Mouse (Mus musculus) intestine, postnatal 0 days (tissue): ENCODE results near the gene Tmem263. TPM values are rescaled to one million over a fixed set of nuclear protein-coding genes. Genes with fewer than 3 reads are reported as not detected.

Experiments
- ATAC-seq: fragments of 200-750 bp; cut with Nextera tagmentation; 2 replicates; pipeline ENCODE4 v1.8.0; 2017; ENCODE audit warnings: mild to moderate bottlenecking, moderate TSS enrichment, moderate library complexity
- H3K27ac ChIP-seq: fragments of 300-500 bp; sonication (generic); 2 replicates; pipeline ENCODE4 v1.5.1; 2014; ENCODE audit warnings: mild to moderate bottlenecking, low read depth, low read length, moderate library complexity
- H3K27me3 ChIP-seq: fragments of 300-500 bp; sonication (generic); replicated peaks from 2 replicates; pipeline ENCODE4 v1.6.1; 2014; ENCODE audit warnings: low read length, mixed read lengths; ENCODE audit not compliant: control insufficient read depth, insufficient read depth
- H3K36me3 ChIP-seq: fragments of 300-500 bp; sonication (generic); 2 replicates; pipeline ENCODE4 v1.6.1; 2014; ENCODE audit warnings: mild to moderate bottlenecking, moderate library complexity; ENCODE audit not compliant: control insufficient read depth, insufficient read depth
- H3K4me1 ChIP-seq: fragments of 300-500 bp; sonication (generic); replicated peaks from 2 replicates; pipeline ENCODE4 v1.6.1; 2014; ENCODE audit warnings: antibody characterized with exemption, low read length, mixed read lengths; ENCODE audit not compliant: control insufficient read depth, insufficient read depth
- H3K4me2 ChIP-seq: fragments of 300-500 bp; sonication (generic); replicated peaks from 2 replicates; pipeline ENCODE4 v1.6.1; 2014; ENCODE audit warnings: low read depth, mild to moderate bottlenecking, moderate library complexity
- H3K4me3 ChIP-seq: fragments of 300-500 bp; sonication (generic); 2 replicates; pipeline ENCODE4 v1.5.1; 2014; ENCODE audit warnings: low read depth, low read length
- H3K9ac ChIP-seq: fragments of 300-500 bp; sonication (generic); 2 replicates; pipeline ENCODE4 v1.6.1; 2014; ENCODE audit warnings: mild to moderate bottlenecking, low read depth, low read length
- H3K9me3 ChIP-seq: fragments of 300-500 bp; sonication (generic); 2 replicates; pipeline ENCODE4 v1.6.1; 2016; ENCODE audit warnings: mixed run types; ENCODE audit not compliant: control insufficient read depth
- CTCF ChIP-seq: sonication (generic); IDR thresholded peaks from 2 replicates; pipeline ENCODE4 v1.5.1; 2016; ENCODE audit warnings: low read depth, mild to moderate bottlenecking, control low read depth, antibody characterized with exemption, moderate library complexity
- WGBS: fragments of 180-500 bp; shearing (Covaris S2); extraction: QIAGEN DNeasy Blood & Tissue Kit; methylation state at CpG from one replicate; pipeline ENCODE4 v1.1.7; 2014; 5-methylcytosine and 5-hydroxymethylcytosine counted together
- polyA plus RNA-seq: library from polyadenylated mRNA; unstranded; fragments of >200 nt; fragmentation: Nextera tagmentation; extraction: Ambion mirVana; gene quantifications from 2 replicates; pipeline ENCODE4 v1.2.1, GENCODE M21; 2015

The Tmem263 gene
- polyA plus RNA-seq, 1 experiment from 2014 or later, result 43.2 TPM

GRCm38 (mm10) chr10:85165306-85165705, 62.9 kb downstream of the Tmem263 start:
- Histone ChIP-seq H3K4me3 (no peak overlapping the region), H3K36me3 (no peaks in the 10 kb centered on the region), H3K9ac (no peak overlapping the region), H3K4me1 (peaks cover 7% of the 10 kb centered on the region; the same call in 1 of the 2 replicates), H3K27ac (no peak overlapping the region), H3K9me3 (no peaks in the 10 kb centered on the region), H3K4me2 (no peak overlapping the region), H3K27me3 (no peaks in the 10 kb centered on the region)
- 82% methylated on average over 5 of the region's 5 CpGs for WGBS
- TF ChIP-seq CTCF, result no peak
- ATAC-seq, result no peak

Other genes with a start within 250 kb of the Tmem263 start
- gene Ric8b, start 185.0 kb upstream of the Tmem263 start, polyA plus RNA-seq, result 6.7 and 7.0 TPM in 2 replicates
- gene Fhl4, start 132 bp upstream of the Tmem263 start, polyA plus RNA-seq, result 0.37 and 0.38 TPM in 2 replicates
- 11.7 and 12.6 TPM in 2 replicates for gene Mterf2, start 25.4 kb downstream of the Tmem263 start, polyA plus RNA-seq
- gene Cry1, start 82.4 kb downstream of the Tmem263 start, polyA plus RNA-seq, result 18.6 and 20.3 TPM in 2 replicates